Mouse (Mus musculus): ENCODE measurements at regions not wholly inside any gene's neighbourhood (a gene's known extent, or its start where the extent isn't known, plus 50 kb on each side); places are given as distances from the start of the nearest gene placed in this dataset.

DNA sequence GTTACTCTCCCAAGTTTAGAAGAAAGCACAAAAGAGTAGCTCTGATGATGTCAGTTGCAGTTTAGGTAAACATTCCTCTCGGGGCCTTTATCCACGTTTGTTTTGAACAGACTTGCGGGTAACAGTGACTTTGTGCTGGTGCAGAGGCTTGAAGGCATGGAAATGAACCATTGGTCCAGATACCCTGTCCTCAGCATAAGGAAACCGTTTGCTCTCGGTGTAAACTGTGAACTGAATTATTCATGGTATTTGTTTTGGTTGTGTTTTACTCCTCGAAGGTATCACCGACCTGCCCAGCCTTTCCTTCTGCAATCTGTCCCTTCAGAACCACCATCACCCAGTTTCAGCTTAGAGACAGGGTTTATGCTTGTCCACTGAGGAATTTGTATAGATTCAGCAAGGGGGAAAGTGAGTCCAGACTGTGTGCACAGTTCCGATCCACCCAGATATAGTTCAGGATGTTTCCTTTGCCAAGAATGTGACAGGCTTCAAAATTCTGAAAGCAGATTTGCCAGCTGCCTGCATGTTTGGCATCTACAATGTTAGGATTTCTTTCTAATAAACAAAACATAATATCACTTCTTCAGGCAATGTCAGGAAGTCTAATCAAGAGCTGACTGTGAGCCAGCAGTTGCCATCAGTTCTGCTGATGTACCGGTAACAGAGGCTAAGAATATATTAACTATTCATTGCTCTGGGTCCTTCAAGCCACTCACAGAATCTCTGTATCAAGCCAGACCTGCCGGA, 54.9 kb upstream of the Alcam start:
- no peak for TF ChIP-seq POLR2A (IDR thresholded peaks at IDR 0.05; ENCODE audit: borderline replicate concordance, extremely low read depth, insufficient read depth, insufficient read length, poor library complexity, severe bottlenecking)
- TF ChIP-seq CTCF (IDR thresholded peaks at IDR 0.05; ENCODE audit: borderline replicate concordance, extremely low read depth, insufficient read depth, insufficient read length) = no peak

Measured in brain, embryonic 14.5 days (tissue).